Mouse (Mus musculus): Measurements from ENCODE around the gene E130116L18Rik. TPM values are rescaled to one million over a fixed set of nuclear protein-coding genes. Genes with fewer than 3 reads are reported as not detected.
A peak's percentile ranks its signal among the peaks of the same experiment; 100 is the strongest.

The E130116L18Rik gene
- polyA plus RNA-seq (2012; ENCODE audit: insufficient read depth, insufficient read length, low replicate concordance, missing spikeins) = not detected in 2 replicates

GRCm38 (mm10) chr5:25222752-25223702 is at the start of gene E130116L18Rik:
E130116L18Rik (minus strand) TSS chr5:25223153.
- Histone ChIP-seq H3K27ac (ENCODE audit: insufficient read depth, low read depth, low read length) (peak within 1 kb of the TSS; percentile 66), H3K4me3 (ENCODE audit: insufficient read depth, low read depth, low read length) (peak within 1 kb of the TSS; percentile 84), H3K4me1 (ENCODE audit: control insufficient read depth, insufficient read depth, low read length) (no peaks in the 10 kb centered on the region)
- WGBS = under 1% methylated on average over 72 of the region's 72 CpGs
- TF ChIP-seq CTCF (IDR thresholded peaks at IDR 0.05; ENCODE audit: insufficient read depth, low read depth, low read length) = no peak
- TF ChIP-seq POLR2A (IDR thresholded peaks at IDR 0.05; ENCODE audit: insufficient read depth, low read depth, low read length) = peak; percentile 95

- WGBS = 97% methylated on average over 4 of the region's 4 CpGs
- TF ChIP-seq POLR2A (IDR thresholded peaks at IDR 0.05; ENCODE audit: insufficient read depth, low read depth, low read length) = no peak
- TF ChIP-seq CTCF (IDR thresholded peaks at IDR 0.05; ENCODE audit: insufficient read depth, low read depth, low read length) = no peak
Observed at GRCm38 (mm10) chr5:25268258-25268888, 45.4 kb upstream of the E130116L18Rik start.

GRCm38 (mm10) chr5:25262266-25262665 is 39.3 kb upstream of the E130116L18Rik start:
- Histone ChIP-seq H3K4me3 (ENCODE audit: insufficient read depth, low read depth, low read length) (no peak overlapping the region), H3K27ac (ENCODE audit: insufficient read depth, low read depth, low read length) (no peak overlapping the region), H3K4me1 (ENCODE audit: control insufficient read depth, insufficient read depth, low read length) (no peaks in the 10 kb centered on the region)
- no peak for TF ChIP-seq POLR2A (IDR thresholded peaks at IDR 0.05; ENCODE audit: insufficient read depth, low read depth, low read length)
- WGBS = 85% methylated on average over 7 of the region's 7 CpGs

More at GRCm38 (mm10) chr5:25268258-25268888, 45.4 kb upstream of the E130116L18Rik start:
- Histone ChIP-seq H3K27ac (ENCODE audit: insufficient read depth, low read depth, low read length) (no peak overlapping the region), H3K4me3 (ENCODE audit: insufficient read depth, low read depth, low read length) (no peak overlapping the region), H3K4me1 (ENCODE audit: control insufficient read depth, insufficient read depth, low read length) (no peaks in the 10 kb centered on the region)

- no peak overlapping the region for H3K4me3 ChIP-seq (ENCODE audit: insufficient read depth, low read depth, low read length)
- no peaks in the 10 kb centered on the region for H3K4me1 ChIP-seq (ENCODE audit: control insufficient read depth, insufficient read depth, low read length)
- no peak overlapping the region for H3K27ac ChIP-seq (ENCODE audit: insufficient read depth, low read depth, low read length)
- TF ChIP-seq CTCF (IDR thresholded peaks at IDR 0.05; ENCODE audit: insufficient read depth, low read depth, low read length) (no peak), POLR2A (IDR thresholded peaks at IDR 0.05; ENCODE audit: insufficient read depth, low read depth, low read length) (no peak)
- WGBS = 87% methylated on average over 6 of the region's 6 CpGs
Observed at GRCm38 (mm10) chr5:25261452-25261851, 38.5 kb upstream of the E130116L18Rik start.

GRCm38 (mm10) chr5:25256686-25257085 is 33.7 kb upstream of the E130116L18Rik start:
- WGBS = 80% methylated on average over 2 of the region's 2 CpGs

GRCm38 (mm10) chr5:25254491-25254890 is 31.5 kb upstream of the E130116L18Rik start:
- Histone ChIP-seq H3K4me3 (ENCODE audit: insufficient read depth, low read depth, low read length) (no peak overlapping the region), H3K4me1 (ENCODE audit: control insufficient read depth, insufficient read depth, low read length) (no peaks in the 10 kb centered on the region), H3K27ac (ENCODE audit: insufficient read depth, low read depth, low read length) (no peak overlapping the region)
- TF ChIP-seq POLR2A (IDR thresholded peaks at IDR 0.05; ENCODE audit: insufficient read depth, low read depth, low read length) (no peak), CTCF (IDR thresholded peaks at IDR 0.05; ENCODE audit: insufficient read depth, low read depth, low read length) (no peak)
- WGBS = 94% methylated on average over 4 of the region's 4 CpGs

More at GRCm38 (mm10) chr5:25256686-25257085, 33.7 kb upstream of the E130116L18Rik start:
- no peak overlapping the region for H3K27ac ChIP-seq (ENCODE audit: insufficient read depth, low read depth, low read length)
- TF ChIP-seq POLR2A (IDR thresholded peaks at IDR 0.05; ENCODE audit: insufficient read depth, low read depth, low read length) = no peak
- TF ChIP-seq CTCF (IDR thresholded peaks at IDR 0.05; ENCODE audit: insufficient read depth, low read depth, low read length) = no peak
- H3K4me3 ChIP-seq (ENCODE audit: insufficient read depth, low read depth, low read length) = no peak overlapping the region
- H3K4me1 ChIP-seq (ENCODE audit: control insufficient read depth, insufficient read depth, low read length) = no peaks in the 10 kb centered on the region

- 92% methylated on average over 8 of the region's 8 CpGs for WGBS
Observed at GRCm38 (mm10) chr5:25252825-25253544, 30.0 kb upstream of the E130116L18Rik start.

GRCm38 (mm10) chr5:25252423-25252822 is 29.5 kb upstream of the E130116L18Rik start:
- Histone ChIP-seq H3K27ac (ENCODE audit: insufficient read depth, low read depth, low read length) (no peak overlapping the region), H3K4me3 (ENCODE audit: insufficient read depth, low read depth, low read length) (no peak overlapping the region), H3K4me1 (ENCODE audit: control insufficient read depth, insufficient read depth, low read length) (no peaks in the 10 kb centered on the region)
- WGBS = 62% methylated on average over 2 of the region's 2 CpGs
- no peak for TF ChIP-seq POLR2A (IDR thresholded peaks at IDR 0.05; ENCODE audit: insufficient read depth, low read depth, low read length)
- TF ChIP-seq CTCF (IDR thresholded peaks at IDR 0.05; ENCODE audit: insufficient read depth, low read depth, low read length) = no peak

More at GRCm38 (mm10) chr5:25252825-25253544, 30.0 kb upstream of the E130116L18Rik start:
- H3K4me1 ChIP-seq (ENCODE audit: control insufficient read depth, insufficient read depth, low read length) = no peaks in the 10 kb centered on the region
- TF ChIP-seq CTCF (IDR thresholded peaks at IDR 0.05; ENCODE audit: insufficient read depth, low read depth, low read length) = no peak
- TF ChIP-seq POLR2A (IDR thresholded peaks at IDR 0.05; ENCODE audit: insufficient read depth, low read depth, low read length) = no peak
- H3K27ac ChIP-seq (ENCODE audit: insufficient read depth, low read depth, low read length) = no peak overlapping the region
- H3K4me3 ChIP-seq (ENCODE audit: insufficient read depth, low read depth, low read length) = no peak overlapping the region

All from olfactory bulb, adult 2 months (tissue).